Mouse (Mus musculus) erythroblast, embryonic 14.5 days (primary cell): ENCODE results near the gene Aco2.

Source experiments
- GATA1 ChIP-seq: IDR thresholded peaks from 2 replicates; pipeline ENCODE4 v1.6.1; 2012; ENCODE audit warnings: low read length, inconsistent platforms, mixed read lengths
- TAL1 ChIP-seq: IDR thresholded peaks from 3 replicates; pipeline ENCODE4 v1.6.1; 2012; ENCODE audit warnings: low read length, inconsistent platforms, mixed read lengths

GRCm38 (mm10) chr15:81858138-81858516 lies 14.0 kb upstream of the Aco2 start:
- TF ChIP-seq TAL1 (no peak), GATA1 (no peak)
